Mouse (Mus musculus): ENCODE results near the gene Abcc6. TPM values are rescaled to one million over a fixed set of nuclear protein-coding genes. Genes with fewer than 3 reads are reported as not detected.
A peak's percentile ranks its signal among the peaks of the same experiment; 100 is the strongest.

The Abcc6 gene
- not detected in 2 replicates for total RNA-seq (2017)

DNA sequence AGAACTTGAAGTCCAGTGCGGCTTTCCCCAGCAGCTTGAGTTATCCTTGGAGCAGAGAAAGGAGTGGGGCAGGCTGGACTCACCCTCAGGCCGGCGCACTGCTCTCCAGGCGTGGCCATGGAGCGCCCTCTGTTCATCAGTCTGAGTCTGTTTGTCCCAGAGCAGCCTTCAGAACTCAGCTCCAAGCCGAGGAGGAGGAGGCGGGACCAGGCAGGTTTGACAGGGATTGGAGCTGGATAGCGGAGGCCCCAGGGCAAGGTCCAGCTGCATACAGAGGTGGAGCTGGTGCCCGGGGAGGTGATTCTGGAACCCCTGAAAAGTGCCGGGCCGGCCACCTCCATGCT lies at the start of gene Abcc6:
TSS of gene Abcc6 (minus strand) at position 158 of the 344 bp plus-strand sequence.
- ATAC-seq (replicated peaks; ENCODE audit: low read depth, poor library complexity, severe bottlenecking) = no peak

DNA sequence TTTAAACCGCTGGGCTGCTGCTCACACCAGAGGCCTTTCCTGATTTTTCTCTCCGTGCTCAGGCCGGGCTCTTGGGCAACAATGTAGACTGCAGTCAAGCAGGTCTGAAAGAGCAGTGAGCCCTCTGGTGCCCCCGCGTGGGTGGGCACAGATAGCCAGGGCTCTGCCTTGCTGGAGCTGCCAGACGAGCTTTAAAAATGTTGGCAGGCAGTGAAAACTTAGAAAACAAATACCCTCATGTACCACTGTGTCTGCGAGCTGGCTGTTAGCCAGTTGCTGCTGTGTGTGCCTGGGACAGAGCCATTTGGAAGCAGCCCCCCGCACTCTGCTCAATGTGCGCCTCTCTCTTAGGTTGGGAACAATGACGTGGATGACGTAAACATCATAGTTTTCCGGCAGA lies 47.6 kb upstream of the Abcc6 start:
- no peak for ATAC-seq (replicated peaks; ENCODE audit: low read depth, poor library complexity, severe bottlenecking)

DNA sequence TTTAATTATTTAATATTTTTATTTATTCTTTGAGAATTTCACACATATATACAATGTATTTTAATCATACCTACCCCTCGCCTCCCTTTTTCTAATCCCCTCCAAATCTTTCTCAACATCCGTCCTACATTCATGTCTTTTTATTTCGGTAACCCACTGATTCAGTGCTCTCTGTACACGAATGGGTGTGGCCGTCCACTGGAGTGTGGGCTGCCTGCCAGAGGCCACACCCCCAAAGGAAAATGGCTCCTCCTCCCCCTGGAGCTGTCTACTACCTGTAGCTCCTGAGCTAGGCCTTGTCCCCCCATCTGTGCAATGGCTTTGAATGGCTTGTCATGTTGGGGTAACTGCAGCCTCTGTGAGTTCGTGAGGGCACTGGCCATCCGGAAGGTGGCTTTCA lies 46.7 kb upstream of the Abcc6 start:
- no peak for ATAC-seq (replicated peaks; ENCODE audit: low read depth, poor library complexity, severe bottlenecking)

DNA sequence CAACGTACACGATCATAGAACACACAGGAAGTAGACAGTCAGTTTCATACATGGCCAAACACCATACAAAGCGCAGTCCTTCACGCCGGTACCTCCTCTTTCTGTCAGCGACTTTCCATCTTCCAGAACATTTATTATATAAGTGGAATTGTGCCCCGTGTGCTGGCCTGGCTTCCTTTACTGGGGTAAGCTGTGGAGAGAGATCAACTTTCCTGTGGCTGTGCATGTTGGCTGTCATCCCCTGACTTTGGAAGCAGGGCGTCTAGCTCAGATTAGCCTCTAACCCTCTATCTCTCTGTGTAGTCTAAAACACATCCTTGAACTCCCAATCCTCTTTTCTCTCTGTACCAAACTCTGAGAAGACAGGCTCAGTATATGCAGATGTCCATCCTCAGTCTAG lies 38.7 kb upstream of the Abcc6 start:
- no peak for ATAC-seq (replicated peaks; ENCODE audit: low read depth, poor library complexity, severe bottlenecking)

GRCm38 (mm10) chr7:46063296-46063695 lies 33.2 kb upstream of the Abcc6 start:
- ATAC-seq (replicated peaks; ENCODE audit: low read depth, poor library complexity, severe bottlenecking) = no peak

DNA sequence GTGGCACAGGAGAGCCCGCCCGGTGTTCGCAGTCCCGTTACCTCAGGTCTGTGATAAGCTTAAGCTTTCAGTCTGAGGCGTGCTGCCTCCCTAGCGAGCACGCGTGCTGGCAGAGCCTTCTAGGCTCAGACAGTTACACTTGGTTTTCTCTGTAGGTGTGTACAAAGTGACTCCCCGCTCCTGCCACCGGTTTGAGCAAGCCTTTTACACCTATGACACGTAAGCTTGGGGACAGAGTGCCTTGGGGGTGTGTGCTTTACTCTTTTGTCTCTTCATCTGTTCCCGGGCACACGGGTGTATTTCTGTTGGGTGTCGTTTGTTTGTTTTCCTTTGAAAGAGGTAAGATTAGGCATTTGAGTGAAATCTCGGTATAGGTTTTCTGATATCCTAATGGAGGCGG lies 31.5 kb upstream of the Abcc6 start:
- ATAC-seq (replicated peaks; ENCODE audit: low read depth, poor library complexity, severe bottlenecking) = no peak

GRCm38 (mm10) chr7:46060688-46061087 lies 30.6 kb upstream of the Abcc6 start:
- ATAC-seq (replicated peaks; ENCODE audit: low read depth, poor library complexity, severe bottlenecking) = no peak

- ATAC-seq (replicated peaks; ENCODE audit: low read depth, poor library complexity, severe bottlenecking) = peak; percentile 78
Observed at GRCm38 (mm10) chr7:46058882-46059281, 28.8 kb upstream of the Abcc6 start.

- ATAC-seq (replicated peaks; ENCODE audit: low read depth, poor library complexity, severe bottlenecking) = no peak
Observed at GRCm38 (mm10) chr7:46053566-46053965, 23.5 kb upstream of the Abcc6 start.

DNA sequence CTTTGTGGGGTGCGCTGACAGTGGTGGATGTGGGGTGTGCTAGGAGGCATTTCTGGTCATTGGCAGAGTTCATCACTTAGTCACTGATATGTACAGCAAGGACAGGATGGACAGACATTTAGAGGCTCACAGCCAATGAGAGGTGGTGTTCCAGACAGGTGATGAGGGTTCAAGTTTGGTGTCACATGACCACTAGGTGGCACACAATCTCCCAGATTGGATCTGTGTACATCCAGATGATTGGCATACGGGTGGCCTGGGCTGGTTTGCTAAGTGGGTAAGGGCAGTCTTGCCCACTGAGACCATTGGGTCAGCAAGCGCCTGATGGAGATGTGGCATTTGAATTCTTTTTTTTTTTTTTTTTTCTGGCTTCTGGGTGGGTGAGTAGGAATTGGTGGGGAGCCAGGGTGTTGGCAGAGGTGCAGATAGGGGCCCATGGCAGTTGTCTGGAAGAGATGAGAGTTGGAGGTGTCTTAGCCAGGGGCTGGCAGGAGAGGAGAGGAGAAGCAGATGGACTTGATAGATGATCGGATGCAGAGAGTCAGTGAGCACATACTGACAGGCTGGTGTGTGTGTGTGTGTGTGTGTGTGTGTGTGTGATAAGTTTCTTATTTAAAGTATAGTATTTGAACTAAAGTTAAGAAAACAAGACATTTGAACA lies 22.2 kb upstream of the Abcc6 start:
- ATAC-seq (replicated peaks; ENCODE audit: low read depth, poor library complexity, severe bottlenecking) = no peak; the same call in 1 of the 2 replicates

GRCm38 (mm10) chr7:46049981-46050380 lies 19.9 kb upstream of the Abcc6 start:
- no peak for ATAC-seq (replicated peaks; ENCODE audit: low read depth, poor library complexity, severe bottlenecking)

DNA sequence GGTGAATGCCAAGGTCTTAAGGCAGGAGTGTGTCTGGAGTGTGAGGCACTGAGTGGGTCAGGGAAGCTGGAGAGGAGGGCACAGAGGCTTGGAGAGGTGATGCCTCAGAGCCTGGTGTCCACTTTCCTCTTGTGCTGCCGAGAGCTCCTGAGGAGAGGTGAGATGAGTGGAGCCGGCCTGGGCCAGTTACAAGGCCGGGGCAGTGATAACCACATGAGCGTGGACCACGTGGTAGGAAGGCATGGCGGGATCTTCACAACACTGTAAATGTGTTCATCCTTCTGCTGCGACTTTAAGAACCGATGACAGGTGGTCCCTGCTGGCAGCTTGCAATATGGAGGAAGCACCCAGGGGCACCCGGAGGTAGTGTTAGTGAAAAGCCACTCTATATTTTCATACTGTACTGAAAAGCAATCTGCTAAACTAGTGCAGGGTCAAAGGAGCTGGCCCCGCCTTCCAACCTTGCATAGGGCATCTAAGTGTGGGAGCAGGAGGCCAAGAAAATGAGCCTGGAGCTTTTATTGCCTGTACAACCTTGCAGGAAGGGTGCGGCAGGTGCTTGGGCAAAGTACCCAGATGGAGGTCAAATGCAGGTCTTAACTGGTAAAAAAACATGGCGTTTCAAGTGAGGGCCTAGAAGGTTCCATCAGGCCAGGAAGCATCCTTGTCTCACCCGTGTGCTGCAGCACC lies 17.9 kb upstream of the Abcc6 start:
- ATAC-seq (replicated peaks; ENCODE audit: low read depth, poor library complexity, severe bottlenecking) = no peak

GRCm38 (mm10) chr7:46045882-46046281 lies 15.8 kb upstream of the Abcc6 start:
- peak; percentile 41; the same call in 1 of the 2 replicates for ATAC-seq (replicated peaks; ENCODE audit: low read depth, poor library complexity, severe bottlenecking)

- ATAC-seq (replicated peaks; ENCODE audit: low read depth, poor library complexity, severe bottlenecking) = no peak
Observed at GRCm38 (mm10) chr7:46044106-46044505, 14.0 kb upstream of the Abcc6 start.

DNA sequence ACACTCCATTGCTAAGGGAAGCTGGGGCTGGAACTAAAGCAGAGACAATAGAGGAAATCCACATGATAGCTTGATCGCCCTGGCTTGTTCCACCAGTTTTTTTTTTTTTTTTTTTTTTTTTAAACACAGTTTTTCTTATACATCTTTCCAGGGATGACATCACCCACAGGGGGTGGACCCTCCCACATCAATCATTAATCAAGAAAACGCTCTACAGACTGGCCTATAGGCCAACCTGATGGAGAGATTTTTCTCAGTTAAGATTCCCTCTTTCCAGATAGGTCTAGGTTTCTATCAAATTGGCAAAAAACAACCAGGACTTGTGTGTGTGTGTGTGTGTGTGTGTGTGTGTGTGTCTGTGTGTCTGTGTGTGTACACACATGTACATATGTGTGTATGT lies 9.8 kb upstream of the Abcc6 start:
- no peak for ATAC-seq (replicated peaks; ENCODE audit: low read depth, poor library complexity, severe bottlenecking)

- ATAC-seq (replicated peaks; ENCODE audit: low read depth, poor library complexity, severe bottlenecking) = no peak
Observed at GRCm38 (mm10) chr7:46037433-46037832, 7.3 kb upstream of the Abcc6 start.

GRCm38 (mm10) chr7:46035468-46035867 lies 5.4 kb upstream of the Abcc6 start:
- ATAC-seq (replicated peaks; ENCODE audit: low read depth, poor library complexity, severe bottlenecking) = peak; percentile 42

- ATAC-seq (replicated peaks; ENCODE audit: low read depth, poor library complexity, severe bottlenecking) = no peak
Observed at GRCm38 (mm10) chr7:46034991-46035390, 4.9 kb upstream of the Abcc6 start.

DNA sequence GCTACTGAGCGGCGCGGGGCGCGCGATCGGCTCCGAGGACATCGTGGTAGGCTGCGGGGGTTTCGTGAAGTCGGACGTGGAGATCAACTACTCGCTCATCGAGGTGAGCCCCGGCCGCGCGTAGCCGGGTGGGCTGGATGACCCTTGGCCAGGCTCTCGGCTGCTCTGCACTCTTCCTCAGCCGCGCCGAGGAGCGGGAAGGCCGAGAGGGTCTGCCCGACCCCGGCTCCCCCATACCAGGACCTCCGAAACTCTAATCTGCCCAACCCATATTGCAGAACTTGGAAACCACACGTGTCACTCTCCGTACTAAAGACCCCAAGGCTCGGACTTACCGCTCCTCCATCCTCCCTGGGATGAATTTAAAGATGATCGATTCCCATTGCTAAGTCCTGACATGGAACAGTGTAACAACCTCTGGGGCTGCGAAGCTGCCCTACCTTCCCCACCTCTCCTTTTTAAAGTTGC lies 3.8 kb upstream of the Abcc6 start:
- ATAC-seq (replicated peaks; ENCODE audit: low read depth, poor library complexity, severe bottlenecking) = no peak

DNA sequence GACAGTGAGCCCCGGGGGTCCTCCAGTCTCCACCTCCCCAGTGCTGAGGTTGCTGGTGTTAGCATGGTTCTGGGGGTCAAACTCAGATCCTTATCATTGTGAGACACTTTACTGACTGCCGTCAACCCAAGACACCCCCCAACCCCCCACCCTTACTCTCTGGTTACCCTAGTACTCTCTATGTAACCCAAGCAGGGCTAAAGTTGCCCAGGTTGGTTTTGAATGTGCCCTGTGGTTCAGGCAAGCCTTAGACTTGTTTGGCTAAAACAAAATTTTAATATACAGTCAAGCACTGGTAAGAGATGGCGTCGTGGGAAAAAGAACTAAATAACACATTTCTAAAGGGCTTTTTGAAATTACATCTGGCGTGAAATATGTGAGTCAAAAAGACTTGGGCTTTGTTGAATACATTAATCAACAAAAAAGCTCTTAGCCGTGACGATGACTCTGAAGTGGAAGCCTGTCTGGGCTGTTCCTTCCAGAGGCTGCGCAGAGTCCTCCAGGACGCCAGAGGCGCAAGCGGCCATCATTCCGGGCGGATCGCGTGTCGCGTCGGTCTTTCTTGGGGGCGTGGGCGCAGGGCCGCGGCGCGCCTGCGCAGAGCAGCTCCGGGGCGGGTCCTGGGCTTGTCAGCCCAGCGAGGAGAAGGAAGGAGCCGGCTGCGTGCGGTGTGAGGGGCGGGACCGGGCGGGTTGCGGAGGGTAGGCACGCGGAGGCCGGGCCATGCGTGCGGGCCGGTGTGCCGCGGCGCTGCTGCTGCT lies 3.2 kb upstream of the Abcc6 start, which contains the start of gene Nomo1:
TSS of gene Nomo1 (plus strand) at position 590 of the 761 bp plus-strand sequence.
- peak; percentile 82 for ATAC-seq (replicated peaks; ENCODE audit: low read depth, poor library complexity, severe bottlenecking)

DNA sequence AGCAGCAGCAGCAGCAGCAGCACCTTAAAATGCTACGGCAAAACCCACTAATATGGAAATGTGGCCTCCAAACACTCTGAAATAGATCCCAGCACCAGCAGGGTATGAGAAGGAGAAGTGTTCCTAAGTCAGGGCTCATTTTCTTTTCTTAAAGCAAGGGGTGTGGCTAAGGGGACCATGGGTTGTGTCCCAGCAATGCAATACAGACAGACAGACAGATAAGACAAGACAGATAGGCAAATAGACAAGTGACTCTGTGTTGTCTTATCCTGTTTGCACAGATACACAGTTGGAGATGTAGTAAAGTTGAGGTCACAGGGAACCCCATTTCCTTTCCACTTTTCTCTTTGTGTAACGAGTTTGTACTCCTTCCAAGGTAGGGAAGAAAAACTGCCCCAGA lies 973 bp upstream of the Abcc6 start:
- ATAC-seq (replicated peaks; ENCODE audit: low read depth, poor library complexity, severe bottlenecking) = no peak
